Mouse (Mus musculus): ENCODE results near the gene Psmd4.
"Not testable (repeated sequence)": the region's sequence is repeated elsewhere in the genome, so short reads cannot be mapped to it uniquely, and the experiment has no call there.

Gene Psmd4

GRCm38 (mm10) chr3:95042166-95042837 is at the start of gene Psmd4:
Psmd4 (minus strand) TSS chr3:95042614.
- DNase-seq, result peak; percentile 98 to 99

GRCm38 (mm10) chr3:95088071-95088470 is 45.7 kb upstream of the Psmd4 start:
- no peak for DNase-seq

- DNase-seq, result no peak
These were observed 29.2 kb upstream of the Psmd4 start for GRCm38 (mm10) chr3:95071606-95072005.

GRCm38 (mm10) chr3:95066570-95066969 is 24.2 kb upstream of the Psmd4 start:
- no peak for DNase-seq

- no peak for DNase-seq
These were observed 23.7 kb upstream of the Psmd4 start for GRCm38 (mm10) chr3:95066095-95066494.

- DNase-seq, result no peak
These were observed 23.1 kb upstream of the Psmd4 start for GRCm38 (mm10) chr3:95065553-95065952.

- DNase-seq, result no peak
These were observed 21.3 kb upstream of the Psmd4 start for GRCm38 (mm10) chr3:95063741-95064140.

- no peak for DNase-seq
These were observed 15.7 kb upstream of the Psmd4 start for GRCm38 (mm10) chr3:95058078-95058477.

GRCm38 (mm10) chr3:95056275-95056674 is 13.9 kb upstream of the Psmd4 start:
- no peak for DNase-seq

GRCm38 (mm10) chr3:95054481-95055260 is 12.3 kb upstream of the Psmd4 start:
- DNase-seq, result peak in 1 of 2 experiments; percentile 14

GRCm38 (mm10) chr3:95053701-95054100 is 11.3 kb upstream of the Psmd4 start:
- DNase-seq, result peak; percentile 22 to 30

GRCm38 (mm10) chr3:95052959-95053358 is 10.5 kb upstream of the Psmd4 start:
- peak; percentile 29 to 41 for DNase-seq

- DNase-seq, result no peak
These were observed 5.5 kb upstream of the Psmd4 start for GRCm38 (mm10) chr3:95047914-95048313.

GRCm38 (mm10) chr3:95046462-95047057 is 4.1 kb upstream of the Psmd4 start:
- DNase-seq, result no peak

GRCm38 (mm10) chr3:95043251-95043650 is 837 bp upstream of the Psmd4 start:
- no peak for DNase-seq

- DNase-seq, result no peak
These were observed 420 bp upstream of the Psmd4 start for GRCm38 (mm10) chr3:95042838-95043229.

GRCm38 (mm10) chr3:95041625-95042024 is 789 bp downstream of the Psmd4 start:
- no peak for DNase-seq

- no peak for DNase-seq
These were observed 12.5 kb downstream of the Psmd4 start for GRCm38 (mm10) chr3:95029953-95030352.

- not testable (repeated sequence) for DNase-seq
These were observed 13.1 kb downstream of the Psmd4 start for GRCm38 (mm10) chr3:95029291-95029827.

GRCm38 (mm10) chr3:95028603-95029002 is 13.8 kb downstream of the Psmd4 start:
- DNase-seq, result no peak

GRCm38 (mm10) chr3:95027701-95028100 is 14.7 kb downstream of the Psmd4 start:
- no peak for DNase-seq

- no peak for DNase-seq
These were observed 15.3 kb downstream of the Psmd4 start for GRCm38 (mm10) chr3:95027057-95027645.

- DNase-seq, result no peak
These were observed 17.2 kb downstream of the Psmd4 start for GRCm38 (mm10) chr3:95025202-95025601.

All from kidney, adult 8-10 months (tissue).